Mouse (Mus musculus) limb, embryonic 15.5 days (tissue): ENCODE measurements at regions not wholly inside any gene's neighbourhood (a gene's known extent, or its start where the extent isn't known, plus 50 kb on each side); places are given as distances from the start of the nearest gene placed in this dataset.

ENCODE experiments used
- ATAC-seq: fragments of 200-750 bp; cut with Nextera tagmentation; 2 replicates; pipeline ENCODE4 v1.8.0; 2017; ENCODE audit warnings: low read depth, moderate TSS enrichment; ENCODE audit not compliant: insufficient number of reproducible peaks, low FRiP score, low TSS enrichment
- H3K27ac ChIP-seq: fragments of 300-500 bp; sonication (generic); 2 replicates; pipeline ENCODE4 v1.5.1; 2015; ENCODE audit warnings: moderate library complexity, mild to moderate bottlenecking, inconsistent platforms
- H3K27me3 ChIP-seq: fragments of 300-500 bp; sonication (generic); 2 replicates; pipeline ENCODE4 v1.6.1; 2015; ENCODE audit warnings: inconsistent platforms
- H3K36me3 ChIP-seq: fragments of 300-500 bp; sonication (generic); 2 replicates; pipeline ENCODE4 v1.6.1; 2015; ENCODE audit warnings: inconsistent platforms
- H3K4me1 ChIP-seq: fragments of 300-500 bp; sonication (generic); 2 replicates; pipeline ENCODE4 v1.6.1; 2015; ENCODE audit warnings: inconsistent platforms
- H3K4me2 ChIP-seq: fragments of 300-500 bp; sonication (generic); 2 replicates; pipeline ENCODE4 v1.6.1; 2015; ENCODE audit warnings: mild to moderate bottlenecking, inconsistent platforms
- H3K4me3 ChIP-seq: fragments of 300-500 bp; sonication (generic); 2 replicates; pipeline ENCODE4 v1.5.1; 2015; ENCODE audit warnings: mild to moderate bottlenecking, inconsistent platforms
- H3K9ac ChIP-seq: fragments of 300-500 bp; sonication (generic); 2 replicates; pipeline ENCODE4 v1.6.1; 2015; ENCODE audit warnings: inconsistent platforms
- H3K9me3 ChIP-seq: fragments of 300-500 bp; sonication (generic); 2 replicates; pipeline ENCODE4 v1.6.1; 2016; ENCODE audit warnings: inconsistent platforms
- whole genome bisulfite sequencing: fragments of 180-500 bp; shearing (Covaris S2); methylation state at CpG from one replicate; pipeline ENCODE4 v1.1.7; 2015; 5-methylcytosine and 5-hydroxymethylcytosine counted together

GRCm38 (mm10) chr4:100616161-100616915 is 137.7 kb downstream of the Ube2u start:
- 0 out of 2 replicates have a peak, but pooled peaks cover 6% of the 10 kb centered on the region for H3K4me1 ChIP-seq
- WGBS: 24% methylated on average over 8 of the region's 8 CpGs
- H3K27me3 ChIP-seq: no peaks in the 10 kb centered on the region
- H3K9me3 ChIP-seq: no peaks in the 10 kb centered on the region
- ATAC-seq: no peak
- H3K36me3 ChIP-seq: no peaks in the 10 kb centered on the region
- H3K27ac ChIP-seq: no peak overlapping the region
- H3K4me3 ChIP-seq: no peak overlapping the region
- no peak overlapping the region for H3K4me2 ChIP-seq
- H3K9ac ChIP-seq: no peak overlapping the region

DNA sequence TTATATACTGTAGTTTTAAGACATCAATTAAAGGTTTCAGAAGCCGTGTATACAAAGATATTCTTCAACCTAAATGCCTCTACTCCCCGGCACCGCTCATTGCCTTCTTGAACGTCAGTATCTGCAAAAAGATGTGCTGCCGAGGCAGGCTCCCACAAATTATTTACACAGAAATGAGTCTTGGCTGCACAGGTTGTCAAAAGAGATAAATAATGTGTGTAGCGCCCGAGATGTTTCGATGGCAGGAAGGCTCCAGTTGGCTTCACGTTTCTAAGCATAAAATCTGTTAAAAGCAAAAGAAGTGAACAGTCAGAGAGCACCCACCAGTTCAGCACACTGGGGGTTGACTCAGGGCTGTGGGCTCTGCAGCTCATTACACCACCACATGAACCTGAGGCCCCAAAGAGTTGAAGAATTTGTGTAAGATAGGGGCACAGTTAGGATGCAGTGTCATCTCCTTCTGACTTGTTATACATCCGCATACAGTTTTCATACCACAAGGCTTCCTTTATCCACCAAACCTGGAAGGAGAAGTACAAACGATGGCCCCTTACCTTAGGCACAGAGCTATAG is 138.4 kb downstream of the Ube2u start:
- no peak overlapping the region for H3K27ac ChIP-seq
- H3K4me1 ChIP-seq: 0 out of 2 replicates have a peak, but pooled peaks cover 6% of the 10 kb centered on the region

DNA sequence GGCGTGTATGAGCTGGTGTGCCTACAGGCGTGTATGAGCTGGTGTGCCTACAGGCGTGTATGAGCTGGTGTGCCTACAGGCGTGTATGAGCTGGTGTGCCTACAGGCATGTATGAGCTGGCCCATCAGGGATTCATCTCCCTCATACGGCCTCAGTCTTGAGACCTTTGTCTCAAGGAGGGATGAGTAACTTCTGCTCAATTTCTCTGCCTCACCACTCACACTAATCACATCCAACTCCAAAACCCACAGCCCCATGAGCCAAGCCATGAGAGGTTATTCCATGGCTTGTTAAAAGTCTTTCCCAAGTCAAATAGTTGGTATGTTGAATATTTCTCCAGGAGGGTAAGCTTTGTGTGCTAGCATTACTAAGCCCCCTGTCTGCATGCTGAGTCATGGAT is 146.0 kb downstream of the Ube2u start:
- no peaks in the 10 kb centered on the region for H3K9me3 ChIP-seq
- no peak overlapping the region for H3K4me2 ChIP-seq
- no peaks in the 10 kb centered on the region for H3K36me3 ChIP-seq
- H3K27ac ChIP-seq: no peak overlapping the region
- no peak for ATAC-seq
- 0 out of 2 replicates have a peak, but pooled peaks cover 5% of the 10 kb centered on the region for H3K4me1 ChIP-seq
- H3K27me3 ChIP-seq: no peaks in the 10 kb centered on the region
- H3K9ac ChIP-seq: no peak overlapping the region
- H3K4me3 ChIP-seq: no peak overlapping the region
- WGBS: 85% methylated on average over 3 of the region's 5 CpGs

More for the DNA sequence above, 138.4 kb downstream of the Ube2u start:
- 29% methylated on average over 11 of the region's 11 CpGs for WGBS
- no peak for ATAC-seq
- no peak overlapping the region for H3K4me3 ChIP-seq
- no peak overlapping the region for H3K4me2 ChIP-seq
- no peaks in the 10 kb centered on the region for H3K9me3 ChIP-seq
- no peaks in the 10 kb centered on the region for H3K36me3 ChIP-seq
- no peak overlapping the region for H3K9ac ChIP-seq
- H3K27me3 ChIP-seq: no peaks in the 10 kb centered on the region

GRCm38 (mm10) chr4:100626551-100626950 is 147.9 kb downstream of the Ube2u start:
- no peak overlapping the region for H3K9ac ChIP-seq
- no peak overlapping the region for H3K27ac ChIP-seq
- no peaks in the 10 kb centered on the region for H3K36me3 ChIP-seq
- H3K4me3 ChIP-seq: no peak overlapping the region
- H3K4me1 ChIP-seq: 0 out of 2 replicates have a peak, but pooled peaks cover 5% of the 10 kb centered on the region
- no peak for ATAC-seq
- 75% methylated on average over 4 of the region's 4 CpGs for WGBS
- H3K9me3 ChIP-seq: no peaks in the 10 kb centered on the region
- no peaks in the 10 kb centered on the region for H3K27me3 ChIP-seq
- no peak overlapping the region for H3K4me2 ChIP-seq

GRCm38 (mm10) chr4:100634388-100634787 is 142.1 kb upstream of the Cachd1 start:
- Histone ChIP-seq H3K9me3 (no peaks in the 10 kb centered on the region), H3K4me2 (no peak overlapping the region), H3K36me3 (no peaks in the 10 kb centered on the region), H3K27me3 (no peaks in the 10 kb centered on the region), H3K9ac (no peak overlapping the region), H3K27ac (no peak overlapping the region), H3K4me1 (no peaks in the 10 kb centered on the region), H3K4me3 (no peak overlapping the region)
- ATAC-seq: no peak
- 42% methylated on average over 2 of the region's 2 CpGs for WGBS

DNA sequence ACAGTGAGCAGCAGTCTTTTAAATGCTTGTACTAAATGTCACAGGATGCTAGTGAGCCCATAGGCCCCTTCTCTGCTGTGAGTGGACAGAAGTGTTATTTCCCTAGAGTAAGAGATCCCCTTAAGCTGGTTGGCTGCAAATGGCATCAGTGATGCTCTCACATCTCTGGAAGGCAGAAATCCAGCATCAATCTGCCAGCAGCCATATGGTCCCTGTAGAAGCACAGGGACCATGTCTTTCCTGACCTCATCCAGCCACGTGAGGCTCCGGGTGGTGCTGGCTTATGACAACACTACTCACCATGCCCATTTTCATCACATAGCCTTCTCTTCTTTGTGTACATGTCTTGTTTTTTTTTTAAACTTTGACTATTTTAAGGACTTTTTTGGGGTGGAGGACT is 138.9 kb upstream of the Cachd1 start:
- H3K4me1 ChIP-seq: peaks cover 7% of the 10 kb centered on the region
- H3K27me3 ChIP-seq: no peaks in the 10 kb centered on the region
- no peak overlapping the region for H3K4me2 ChIP-seq
- no peaks in the 10 kb centered on the region for H3K9me3 ChIP-seq
- H3K27ac ChIP-seq: no peak overlapping the region
- H3K4me3 ChIP-seq: no peak overlapping the region
- ATAC-seq: no peak
- H3K9ac ChIP-seq: no peak overlapping the region
- 90% methylated on average over 2 of the region's 2 CpGs for WGBS
- no peaks in the 10 kb centered on the region for H3K36me3 ChIP-seq

- H3K4me2 ChIP-seq: no peak overlapping the region
- 0 out of 2 replicates have a peak, but pooled peaks cover 2% of the 10 kb centered on the region for H3K4me1 ChIP-seq
- ATAC-seq: no peak
- no peak overlapping the region for H3K4me3 ChIP-seq
- WGBS: 55% methylated on average over 1 of the region's 1 CpGs
- no peak overlapping the region for H3K9ac ChIP-seq
- H3K36me3 ChIP-seq: no peaks in the 10 kb centered on the region
- no peaks in the 10 kb centered on the region for H3K9me3 ChIP-seq
- H3K27me3 ChIP-seq: no peaks in the 10 kb centered on the region
- H3K27ac ChIP-seq: no peak overlapping the region
Measured at GRCm38 (mm10) chr4:100661154-100661553, 115.3 kb upstream of the Cachd1 start.

DNA sequence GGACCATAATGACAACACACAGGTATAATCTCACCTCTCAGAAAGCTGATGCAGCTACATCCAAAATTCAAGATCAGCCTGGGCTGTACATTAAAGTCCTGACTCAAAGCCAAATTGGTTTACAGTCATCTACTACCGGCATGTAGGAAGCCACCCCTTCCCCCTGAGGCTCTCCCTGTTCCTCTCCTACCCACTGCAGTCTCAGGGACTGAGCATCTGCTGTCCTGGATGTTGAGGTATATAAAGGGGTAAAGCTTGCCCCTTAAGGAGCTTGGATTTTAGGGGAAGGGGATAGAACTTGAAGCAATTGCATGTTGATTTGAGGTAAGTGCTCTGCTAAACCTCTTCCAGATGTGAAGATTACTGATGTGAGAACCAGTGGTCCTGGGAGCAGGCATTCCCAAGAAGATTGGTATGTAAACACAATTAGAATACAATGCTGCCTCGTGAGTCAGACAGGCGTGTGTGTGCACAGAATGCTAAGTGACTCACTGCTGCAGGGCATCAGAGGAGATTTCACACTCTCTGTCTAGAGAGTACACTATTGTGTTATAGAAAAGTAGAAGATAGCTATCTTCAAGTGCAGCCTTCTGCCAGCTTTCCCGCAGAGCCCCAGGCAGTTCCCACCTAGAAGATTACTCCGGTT is 111.7 kb upstream of the Cachd1 start:
- Histone ChIP-seq H3K36me3 (no peaks in the 10 kb centered on the region), H3K27me3 (no peaks in the 10 kb centered on the region), H3K4me3 (no peak overlapping the region), H3K27ac (no peak overlapping the region), H3K9ac (no peak overlapping the region), H3K4me1 (0 out of 2 replicates have a peak, but pooled peaks cover 2% of the 10 kb centered on the region), H3K4me2 (no peak overlapping the region), H3K9me3 (no peaks in the 10 kb centered on the region)
- ATAC-seq: no peak
- 20% methylated on average over 5 of the region's 5 CpGs for WGBS

GRCm38 (mm10) chr4:100670553-100670952 is 105.9 kb upstream of the Cachd1 start:
- H3K9me3 ChIP-seq: no peaks in the 10 kb centered on the region
- no peaks in the 10 kb centered on the region for H3K27me3 ChIP-seq
- ATAC-seq: no peak
- no peak overlapping the region for H3K4me2 ChIP-seq
- 71% methylated on average over 5 of the region's 5 CpGs for WGBS
- no peaks in the 10 kb centered on the region for H3K36me3 ChIP-seq
- no peak overlapping the region for H3K27ac ChIP-seq
- no peak overlapping the region for H3K9ac ChIP-seq
- H3K4me1 ChIP-seq: no peaks in the 10 kb centered on the region; the same call in 1 of the 2 replicates
- no peak overlapping the region for H3K4me3 ChIP-seq

DNA sequence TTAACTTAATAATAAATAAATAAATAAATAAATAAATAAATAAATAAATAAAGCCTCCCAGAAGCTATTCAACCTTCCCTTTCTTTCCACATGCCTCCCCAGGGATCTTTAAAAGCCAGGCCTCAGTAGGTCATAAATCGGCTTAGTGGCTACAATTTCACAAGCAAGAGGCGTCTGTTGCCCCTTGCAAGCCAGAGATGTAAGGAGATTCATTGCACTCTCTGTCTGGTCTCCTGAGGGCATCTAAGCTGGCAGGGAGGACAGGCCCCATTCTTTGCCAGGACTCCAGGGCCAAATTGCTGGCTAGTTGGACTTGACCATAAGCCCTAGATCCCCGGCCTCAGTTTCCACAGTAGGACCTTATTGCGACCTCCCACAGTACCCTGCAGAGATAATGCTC is 101.6 kb upstream of the Cachd1 start:
- Histone ChIP-seq H3K27ac (no peak overlapping the region), H3K27me3 (no peaks in the 10 kb centered on the region), H3K36me3 (no peaks in the 10 kb centered on the region), H3K4me2 (no peak overlapping the region), H3K4me3 (no peak overlapping the region), H3K4me1 (no peaks in the 10 kb centered on the region; the same call in 1 of the 2 replicates), H3K9me3 (no peaks in the 10 kb centered on the region), H3K9ac (no peak overlapping the region)
- WGBS: 50% methylated on average over 4 of the region's 4 CpGs
- ATAC-seq: no peak

GRCm38 (mm10) chr4:100683757-100684156 is 92.7 kb upstream of the Cachd1 start:
- H3K4me2 ChIP-seq: no peak overlapping the region
- no peak overlapping the region for H3K4me3 ChIP-seq
- H3K4me1 ChIP-seq: no peaks in the 10 kb centered on the region
- no peak for ATAC-seq
- no peak overlapping the region for H3K27ac ChIP-seq
- no peak overlapping the region for H3K9ac ChIP-seq
- no peaks in the 10 kb centered on the region for H3K27me3 ChIP-seq
- 64% methylated on average over 7 of the region's 7 CpGs for WGBS
- H3K36me3 ChIP-seq: no peaks in the 10 kb centered on the region
- H3K9me3 ChIP-seq: no peaks in the 10 kb centered on the region

DNA sequence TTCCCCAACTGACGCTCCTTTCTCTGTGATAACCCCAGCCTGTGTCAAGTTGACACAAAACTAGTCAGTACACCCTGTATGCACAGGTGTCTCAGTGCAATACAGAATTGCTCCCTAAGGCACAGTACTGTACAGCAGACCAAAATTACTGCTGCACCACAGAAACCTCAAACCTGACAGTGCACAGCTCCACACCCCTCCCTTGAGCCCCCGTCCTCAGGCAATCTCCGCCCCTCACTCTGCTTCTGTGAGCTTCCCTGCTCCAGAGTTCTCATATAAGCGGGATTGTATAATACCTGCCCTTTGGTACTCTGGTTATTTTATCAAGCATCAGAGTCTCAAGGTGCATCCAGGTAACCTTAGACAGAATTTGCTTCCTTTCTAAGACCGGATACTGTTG is 76.5 kb upstream of the Cachd1 start:
- Histone ChIP-seq H3K27ac (no peak overlapping the region), H3K4me1 (0 out of 2 replicates have a peak, but pooled peaks cover 2% of the 10 kb centered on the region), H3K9me3 (no peaks in the 10 kb centered on the region), H3K36me3 (no peaks in the 10 kb centered on the region), H3K4me2 (no peak overlapping the region), H3K4me3 (no peak overlapping the region), H3K9ac (no peak overlapping the region), H3K27me3 (no peaks in the 10 kb centered on the region)
- WGBS: 53% methylated on average over 5 of the region's 5 CpGs
- no peak for ATAC-seq
